Mouse (Mus musculus) lung, adult 18-20 months (tissue): ENCODE data around the gene Dlx6.

Experiments
- DNase-seq, 2 experiments: peaks; one replicate each; pipeline ENCODE4 v3.0.0; 2022; ENCODE audit warnings: mixed read lengths in 2 of 2

Dlx6 gene

GRCm38 (mm10) chr6:6860411-6861085 lies 2.6 kb upstream of the Dlx6 start:
- DNase-seq: no peak

GRCm38 (mm10) chr6:6861086-6861797 lies 1.9 kb upstream of the Dlx6 start:
- no peak for DNase-seq

GRCm38 (mm10) chr6:6861798-6862428 lies 1.2 kb upstream of the Dlx6 start:
- no peak for DNase-seq

- DNase-seq: no peak
These were observed 523 bp upstream of the Dlx6 start for GRCm38 (mm10) chr6:6862611-6863010.

GRCm38 (mm10) chr6:6863955-6864354 lies 821 bp downstream of the Dlx6 start:
- no peak for DNase-seq

GRCm38 (mm10) chr6:6864441-6865440 lies 1.6 kb downstream of the Dlx6 start:
- DNase-seq: no peak

- no peak for DNase-seq
These were observed 3.9 kb downstream of the Dlx6 start for GRCm38 (mm10) chr6:6867031-6867430.

- DNase-seq: no peak
These were observed 6.0 kb downstream of the Dlx6 start for GRCm38 (mm10) chr6:6869041-6869685.

GRCm38 (mm10) chr6:6869961-6870800 lies 7.0 kb downstream of the Dlx6 start:
- no peak for DNase-seq

- DNase-seq: no peak
These were observed 7.8 kb downstream of the Dlx6 start for GRCm38 (mm10) chr6:6870876-6871420.

- DNase-seq: no peak
These were observed 8.6 kb downstream of the Dlx6 start for GRCm38 (mm10) chr6:6871692-6872091.

- no peak for DNase-seq
These were observed 9.7 kb downstream of the Dlx6 start for GRCm38 (mm10) chr6:6872873-6873272.

GRCm38 (mm10) chr6:6873476-6874072 lies 10.4 kb downstream of the Dlx6 start:
- no peak for DNase-seq

GRCm38 (mm10) chr6:6874073-6874771 lies 11.1 kb downstream of the Dlx6 start:
- DNase-seq: no peak

- DNase-seq: no peak
These were observed 12.0 kb downstream of the Dlx6 start for GRCm38 (mm10) chr6:6875136-6875535.

- no peak for DNase-seq
These were observed 12.5 kb downstream of the Dlx6 start for GRCm38 (mm10) chr6:6875676-6876075.

GRCm38 (mm10) chr6:6876231-6876630 lies 13.1 kb downstream of the Dlx6 start:
- no peak for DNase-seq

GRCm38 (mm10) chr6:6876731-6877130 lies 13.6 kb downstream of the Dlx6 start:
- no peak for DNase-seq

- no peak for DNase-seq
These were observed 14.3 kb downstream of the Dlx6 start for GRCm38 (mm10) chr6:6877346-6877910.
